Mouse (Mus musculus) frontal cortex, adult 2 months (tissue): ENCODE measurements around the gene Phyhd1. TPM values are rescaled to one million over a fixed set of nuclear protein-coding genes. Genes with fewer than 3 reads are reported as not detected.

ENCODE experiments used
- polyA plus RNA-seq: library from polyadenylated mRNA; depleted of rRNA; stranded (reverse); fragments of >200 nt; gene quantifications from 2 replicates; pipeline ENCODE4 v1.2.3, GENCODE M21; 2012; rRNA removed

The Phyhd1 gene
- polyA plus RNA-seq, 1 experiment: 34.0 TPM

Other genes with a start within 250 kb of the Phyhd1 start
- 52.7 and 54.8 TPM in 2 replicates for gene Wdr34, start 217.3 kb upstream of the Phyhd1 start, polyA plus RNA-seq
- 226 and 229 TPM in 2 replicates for gene Set, start 208.8 kb upstream of the Phyhd1 start, polyA plus RNA-seq
- 2.0 and 2.7 TPM in 2 replicates for gene Pkn3, start 188.5 kb upstream of the Phyhd1 start, polyA plus RNA-seq
- gene Zdhhc12, start 172.6 kb upstream of the Phyhd1 start, polyA plus RNA-seq: 20.8 and 21.4 TPM in 2 replicates
- 146 and 169 TPM in 2 replicates for gene Zer1, start 141.6 kb upstream of the Phyhd1 start, polyA plus RNA-seq
- gene Tbc1d13, start 132.5 kb upstream of the Phyhd1 start, polyA plus RNA-seq: 44.3 and 45.3 TPM in 2 replicates
- gene Endog, start 94.7 kb upstream of the Phyhd1 start, polyA plus RNA-seq: 31.9 and 34.3 TPM in 2 replicates
- 55.7 and 56.5 TPM in 2 replicates for gene Spout1, start 87.7 kb upstream of the Phyhd1 start, polyA plus RNA-seq
- 26.8 and 29.8 TPM in 2 replicates for gene Kyat1, start 60.4 kb upstream of the Phyhd1 start, polyA plus RNA-seq
- gene Lrrc8a, start 28.5 kb upstream of the Phyhd1 start, polyA plus RNA-seq: 35.1 and 35.7 TPM in 2 replicates
- 22.6 and 24.8 TPM in 2 replicates for gene Gm28035, start 25.6 kb upstream of the Phyhd1 start, polyA plus RNA-seq
- not detected in 2 replicates for gene Gm28038, start 14.8 kb downstream of the Phyhd1 start, polyA plus RNA-seq
- gene Dolk, start 20.1 kb downstream of the Phyhd1 start, polyA plus RNA-seq: 14.3 and 16.3 TPM in 2 replicates
- gene Nup188, start 20.2 kb downstream of the Phyhd1 start, polyA plus RNA-seq: 18.3 and 19.4 TPM in 2 replicates
- gene Sh3glb2, start 93.1 kb downstream of the Phyhd1 start, polyA plus RNA-seq: 569 and 584 TPM in 2 replicates
- gene Miga2, start 98.0 kb downstream of the Phyhd1 start, polyA plus RNA-seq: 80.9 and 86.8 TPM in 2 replicates
- 40.2 and 45.8 TPM in 2 replicates for gene Dolpp1, start 126.1 kb downstream of the Phyhd1 start, polyA plus RNA-seq
- gene Crat, start 149.6 kb downstream of the Phyhd1 start, polyA plus RNA-seq: 46.7 and 53.1 TPM in 2 replicates
- 155 and 161 TPM in 2 replicates for gene Ptpa, start 149.8 kb downstream of the Phyhd1 start, polyA plus RNA-seq
- 14.6 and 17.6 TPM in 2 replicates for gene Ier5l, start 208.0 kb downstream of the Phyhd1 start, polyA plus RNA-seq